ENCODE assay signal across 8 mouse cellular contexts in genomic region chr1:39649691-39650434, GRCm38 (mm10). TPM values are rescaled to one million over a fixed set of nuclear protein-coding genes. Genes with fewer than 3 reads are reported as not detected.
DNase-seq lines count a peak whose midpoint lies in the region; ATAC-seq lines count a peak whose summit lies in the region.

No protein-coding gene starts in this region.

- H3K4me1 ChIP-seq in neural tube, embryonic 11.5 days (ENCODE audit: control insufficient read depth, insufficient read depth, low read length) = peaks cover 8% of the 10 kb centered on the region; the same call in 1 of the 2 replicates
- peaks cover 23% of the 10 kb centered on the region for H3K4me1 ChIP-seq in hindbrain, embryonic 15.5 days (replicated peaks)
- no peaks in the 10 kb centered on the region for H3K4me1 ChIP-seq in liver, embryonic 11.5 days (replicated peaks; ENCODE audit: control insufficient read depth, insufficient read depth, low read length)

- peaks cover 13% of the 10 kb centered on the region for H3K27me3 ChIP-seq in neural tube, embryonic 11.5 days (ENCODE audit: control insufficient read depth, insufficient read depth, low read length)
- peaks cover 5% of the 10 kb centered on the region; the same call in 1 of the 2 replicates for H3K27me3 ChIP-seq in hindbrain, embryonic 15.5 days
- peaks cover 52% of the 10 kb centered on the region for H3K27me3 ChIP-seq in liver, embryonic 11.5 days (replicated peaks; ENCODE audit: control insufficient read depth, insufficient read depth, low read length)

- H3K9me3 ChIP-seq in neural tube, embryonic 11.5 days (ENCODE audit: control insufficient read depth, low read length) = no peaks in the 10 kb centered on the region
- H3K9me3 ChIP-seq in hindbrain, embryonic 15.5 days = no peaks in the 10 kb centered on the region
- no peaks in the 10 kb centered on the region for H3K9me3 ChIP-seq in liver, embryonic 11.5 days (ENCODE audit: control insufficient read depth, low read length)

- ATAC-seq in neural tube, embryonic 11.5 days (ENCODE audit: insufficient read depth, low FRiP score, low TSS enrichment) = peak; percentile 16; the same call in 1 of the 2 replicates
- ATAC-seq in hindbrain, embryonic 15.5 days (ENCODE audit: low FRiP score, low read depth) = peak; percentile 54; the same call in 1 of the 2 replicates
- no peak for ATAC-seq in liver, embryonic 11.5 days (replicated peaks; ENCODE audit: low FRiP score)

- H3K4me2 ChIP-seq in neural tube, embryonic 11.5 days (ENCODE audit: low read depth) = peak overlapping the region; percentile 98
- H3K4me2 ChIP-seq in hindbrain, embryonic 15.5 days = peak overlapping the region; percentile 97
- peak overlapping the region; percentile 84 for H3K4me2 ChIP-seq in liver, embryonic 11.5 days

- 19% methylated on average over 17 of the region's 17 CpGs for WGBS in neural tube, embryonic 11.5 days
- WGBS in hindbrain, embryonic 15.5 days = 13% methylated on average over 17 of the region's 17 CpGs
- WGBS in liver, embryonic 11.5 days = 27% methylated on average over 17 of the region's 17 CpGs

- no peak overlapping the region for H3K27ac ChIP-seq in neural tube, embryonic 11.5 days (ENCODE audit: low read depth, low read length)
- peak overlapping the region; percentile 78 for H3K27ac ChIP-seq in hindbrain, embryonic 15.5 days (replicated peaks)
- H3K27ac ChIP-seq in liver, embryonic 11.5 days (ENCODE audit: low read depth, low read length) = no peak overlapping the region

- H3K9ac ChIP-seq in neural tube, embryonic 11.5 days (ENCODE audit: low read length) = peak overlapping the region; percentile 61
- peak overlapping the region; percentile 66 for H3K9ac ChIP-seq in hindbrain, embryonic 15.5 days
- no peak overlapping the region for H3K9ac ChIP-seq in liver, embryonic 11.5 days (ENCODE audit: low read depth, low read length)

- peak overlapping the region; percentile 61 for H3K4me3 ChIP-seq in neural tube, embryonic 11.5 days (ENCODE audit: low read depth, low read length)
- peak overlapping the region; percentile 63 for H3K4me3 ChIP-seq in hindbrain, embryonic 15.5 days
- H3K4me3 ChIP-seq in liver, embryonic 11.5 days (ENCODE audit: low read depth, low read length) = peak overlapping the region; percentile 50

- no peaks in the 10 kb centered on the region for H3K36me3 ChIP-seq in neural tube, embryonic 11.5 days (ENCODE audit: control insufficient read depth, insufficient read depth, low read length)
- H3K36me3 ChIP-seq in hindbrain, embryonic 15.5 days = no peaks in the 10 kb centered on the region
- no peaks in the 10 kb centered on the region for H3K36me3 ChIP-seq in liver, embryonic 11.5 days (ENCODE audit: control insufficient read depth, insufficient read depth, low read length)

- peak; percentile 44 to 47 for DNase-seq in cerebellum, postnatal 10 days
- no peak for DNase-seq in cerebellum, adult 8-10 months
- no peak for DNase-seq in neural tube, embryonic 11.5 days (ENCODE audit: low spot score)
- no peak for DNase-seq in neural tube, embryonic 10.5 days (ENCODE audit: extremely low spot score, low spot score)
- DNase-seq in liver, embryonic 11.5 days (ENCODE audit: low spot score) = no peak
- DNase-seq in right cerebral cortex, postnatal 36 days (ENCODE audit: low spot score in 2 of 2) = peak; percentile 75 to 84
- no peak for DNase-seq in urinary bladder, postnatal 25 days (ENCODE audit: low spot score)

RNA-seq across cellular contexts. Expression of gene Creg2, which starts 1.4 kb away (rescaled TPM):
- polyA plus RNA-seq in neural tube, embryonic 11.5 days (2014; fragmentation: Nextera tagmentation; extraction: Ambion mirVana) = 0.82 and 1.2 TPM in 2 replicates
- 8.1 and 9.9 TPM in 2 replicates for polyA plus RNA-seq in hindbrain, embryonic 15.5 days (2015; fragmentation: Nextera tagmentation; extraction: Ambion mirVana)
- not detected in 2 replicates for polyA plus RNA-seq in liver, embryonic 11.5 days (2014; fragmentation: Nextera tagmentation; extraction: Ambion mirVana)

Comparison
In these comparisons a context has a peak if more than half of its experiments do, and no peak if none do; other contexts are left out.
1. DNase-seq: peak in cerebellum, postnatal 10 days (2 of 2) and right cerebral cortex, postnatal 36 days (2 of 2); none in cerebellum, adult 8-10 months (single experiment), neural tube, embryonic 11.5 days (single experiment), neural tube, embryonic 10.5 days (single experiment), liver, embryonic 11.5 days (single experiment) and urinary bladder, postnatal 25 days (single experiment).
2. Peak in every context shown above with its lines, with median percentiles within 50 percentile points of each other: H3K4me2 ChIP-seq and H3K4me3 ChIP-seq.